Mouse (Mus musculus): ENCODE measurements around the gene Rasl12.
A peak's percentile ranks its signal among the peaks of the same experiment; 100 is the strongest.

The Rasl12 gene

GRCm38 (mm10) chr9:65398279-65398678, at the start of gene Rasl12:
Rasl12 (plus strand) TSS chr9:65398506.
- DNase-seq (ENCODE audit: inconsistent ontology term) = peak; percentile 82

DNA sequence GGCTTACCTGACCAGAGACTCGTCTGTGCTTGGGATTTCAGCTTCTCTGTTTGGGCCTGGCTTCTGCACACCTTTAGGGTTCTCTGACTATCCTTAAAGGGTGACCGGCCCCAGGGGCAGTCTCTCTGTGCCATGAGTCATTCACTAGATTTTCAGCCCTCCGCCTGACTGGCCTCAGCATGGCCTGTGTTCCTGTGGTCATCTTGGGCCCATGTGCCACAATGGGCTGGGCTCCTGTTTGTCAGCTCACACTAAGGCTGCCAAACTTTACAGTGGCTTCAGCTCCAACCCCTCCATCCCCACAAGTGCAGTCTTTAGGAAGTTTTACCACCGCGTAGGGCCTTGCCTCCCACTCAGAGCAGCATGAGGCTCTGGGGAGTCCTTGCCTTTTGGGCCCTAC, 45.1 kb upstream of the Rasl12 start:
- DNase-seq (ENCODE audit: inconsistent ontology term) = peak; percentile 59

DNA sequence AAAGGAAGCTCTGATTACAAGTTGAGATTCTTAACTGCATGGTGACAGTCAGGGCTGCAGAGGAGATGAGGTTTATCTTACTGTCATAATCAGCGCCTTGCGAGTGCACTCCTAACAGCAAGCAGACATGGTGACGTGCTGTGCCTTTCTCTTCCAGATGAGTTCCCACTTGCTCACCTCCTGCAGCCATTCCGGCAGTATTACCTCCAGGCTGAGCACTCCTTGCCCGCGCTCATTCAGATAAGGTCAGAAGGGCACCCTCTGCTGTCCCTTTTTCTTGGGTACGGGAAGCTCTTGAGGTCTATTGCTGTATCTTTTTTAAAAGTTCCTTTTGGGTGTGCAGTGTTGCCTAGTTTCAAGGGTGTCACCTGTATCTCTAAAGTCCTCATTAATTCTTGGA, 41.7 kb upstream of the Rasl12 start:
- DNase-seq (ENCODE audit: inconsistent ontology term) = no peak

DNA sequence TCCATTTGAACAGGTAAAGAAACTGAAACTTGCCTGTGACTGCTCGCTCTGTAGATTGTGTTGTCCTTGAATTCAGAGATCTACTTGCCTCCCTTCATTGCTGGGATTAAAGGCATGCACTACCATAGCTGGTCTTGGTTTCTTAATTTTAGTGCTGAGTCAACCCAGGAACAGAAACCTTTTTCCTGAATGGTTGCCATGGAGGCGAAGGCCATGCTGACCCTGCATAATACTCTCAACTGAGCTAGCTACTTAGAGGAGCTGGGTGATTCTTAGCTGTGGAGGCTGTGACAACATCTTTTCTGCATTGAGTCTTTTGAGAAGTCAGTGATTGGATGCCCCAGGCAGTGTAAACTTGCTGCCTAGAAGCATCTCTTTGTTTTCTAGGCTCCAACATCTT, 41.3 kb upstream of the Rasl12 start:
- no peak for DNase-seq (ENCODE audit: inconsistent ontology term)

GRCm38 (mm10) chr9:65358956-65359480, 39.3 kb upstream of the Rasl12 start:
- no peak for DNase-seq (ENCODE audit: inconsistent ontology term)

GRCm38 (mm10) chr9:65360641-65361448, 37.5 kb upstream of the Rasl12 start, which contains the start of gene Ubap1l:
Ubap1l (plus strand) TSS chr9:65361041.
- no peak for DNase-seq (ENCODE audit: inconsistent ontology term)

- no peak for DNase-seq (ENCODE audit: inconsistent ontology term)
Observed at GRCm38 (mm10) chr9:65363684-65364083, 34.6 kb upstream of the Rasl12 start.

DNA sequence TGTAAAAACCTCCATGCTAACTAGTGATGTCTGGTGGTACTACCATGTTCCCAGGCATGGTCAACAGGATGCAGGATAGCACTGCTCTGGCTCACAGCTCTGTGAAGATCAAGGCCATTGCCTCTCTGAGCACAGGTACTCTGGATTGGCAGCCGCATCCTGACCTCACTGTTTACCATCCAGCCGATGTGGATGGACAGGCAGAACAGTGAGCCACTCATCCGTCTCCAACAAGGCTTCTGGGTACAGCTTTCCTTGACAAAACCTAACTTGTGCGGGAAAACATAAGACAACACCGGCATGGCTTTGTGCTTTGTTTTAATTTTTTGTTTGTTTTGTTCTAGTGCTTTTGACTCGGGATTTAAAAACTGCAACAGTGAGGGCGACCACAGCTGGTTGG, 32.6 kb upstream of the Rasl12 start:
- DNase-seq (ENCODE audit: inconsistent ontology term) = no peak

DNA sequence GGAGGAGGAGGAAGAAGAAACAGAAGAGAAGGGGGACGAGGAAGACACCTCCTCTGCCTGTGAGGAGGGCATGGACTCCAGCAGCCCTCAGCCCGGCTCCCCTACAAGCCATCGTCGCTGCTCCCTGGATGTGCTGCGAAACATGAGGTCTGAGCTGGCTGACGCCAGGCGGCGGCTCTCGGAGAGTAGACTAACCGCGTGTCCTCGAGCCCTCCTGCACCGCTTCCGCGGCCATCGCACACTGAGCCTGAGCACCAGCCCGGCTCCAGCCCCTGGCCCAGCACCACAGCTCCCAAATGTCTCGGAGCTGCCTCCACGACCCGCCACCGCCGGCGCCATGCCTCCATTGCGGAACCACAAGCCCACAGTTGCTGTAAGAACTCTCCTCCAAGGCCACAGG, 26.6 kb upstream of the Rasl12 start:
- DNase-seq (ENCODE audit: inconsistent ontology term) = no peak

DNA sequence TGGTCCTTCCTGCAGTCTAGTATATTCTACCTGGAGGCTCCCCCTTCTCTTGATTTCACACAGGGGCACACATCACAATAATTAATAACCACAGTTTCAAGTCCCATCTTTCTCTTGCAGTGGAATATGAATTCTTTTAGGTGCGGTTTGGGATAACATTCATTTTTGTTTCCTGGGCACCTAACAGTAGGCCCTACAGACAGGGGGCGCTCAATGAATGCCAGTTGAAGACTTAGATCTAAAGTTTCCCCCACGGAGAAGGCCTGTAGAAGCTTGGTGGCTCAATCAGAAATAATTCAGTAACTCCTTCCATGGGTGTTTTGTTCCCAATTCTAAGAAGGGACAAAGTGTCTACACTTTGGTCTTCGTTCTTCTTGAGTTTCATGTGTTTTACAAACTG, 25.9 kb upstream of the Rasl12 start:
- no peak for DNase-seq (ENCODE audit: inconsistent ontology term)

DNA sequence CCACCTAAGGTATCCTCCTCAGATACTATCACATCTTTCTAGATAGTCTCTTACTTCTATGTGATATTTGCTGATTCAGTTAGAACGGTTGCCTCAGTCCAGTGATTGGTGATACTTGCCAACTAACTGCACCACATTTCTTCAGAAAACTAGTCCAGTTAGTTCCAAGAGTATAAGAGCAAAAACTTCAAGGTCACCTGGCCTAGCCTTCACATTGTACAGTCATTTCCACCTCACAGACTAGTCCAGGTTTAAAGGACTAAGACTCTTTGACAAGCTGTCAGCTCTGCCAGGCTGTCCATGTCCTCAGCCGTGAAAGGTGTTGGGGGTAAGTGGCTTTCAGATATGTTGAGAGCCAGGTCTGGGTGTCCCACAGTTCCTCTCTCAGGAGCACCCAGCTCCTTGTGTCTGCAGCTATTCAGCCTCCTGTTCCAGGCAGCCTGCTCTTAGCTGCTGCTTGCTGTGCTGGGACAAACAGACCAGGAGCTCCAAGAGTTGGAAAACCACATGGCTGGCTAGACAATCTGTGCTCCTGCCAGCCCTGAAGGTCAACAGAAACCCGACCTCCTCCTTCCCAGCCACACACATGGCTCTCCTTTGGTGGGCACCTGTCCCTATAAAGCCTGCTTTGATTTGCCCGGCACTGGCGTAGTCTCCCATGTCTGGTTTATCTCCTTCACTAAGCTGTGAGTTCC, 23.7 kb upstream of the Rasl12 start:
- DNase-seq (ENCODE audit: inconsistent ontology term) = no peak

DNA sequence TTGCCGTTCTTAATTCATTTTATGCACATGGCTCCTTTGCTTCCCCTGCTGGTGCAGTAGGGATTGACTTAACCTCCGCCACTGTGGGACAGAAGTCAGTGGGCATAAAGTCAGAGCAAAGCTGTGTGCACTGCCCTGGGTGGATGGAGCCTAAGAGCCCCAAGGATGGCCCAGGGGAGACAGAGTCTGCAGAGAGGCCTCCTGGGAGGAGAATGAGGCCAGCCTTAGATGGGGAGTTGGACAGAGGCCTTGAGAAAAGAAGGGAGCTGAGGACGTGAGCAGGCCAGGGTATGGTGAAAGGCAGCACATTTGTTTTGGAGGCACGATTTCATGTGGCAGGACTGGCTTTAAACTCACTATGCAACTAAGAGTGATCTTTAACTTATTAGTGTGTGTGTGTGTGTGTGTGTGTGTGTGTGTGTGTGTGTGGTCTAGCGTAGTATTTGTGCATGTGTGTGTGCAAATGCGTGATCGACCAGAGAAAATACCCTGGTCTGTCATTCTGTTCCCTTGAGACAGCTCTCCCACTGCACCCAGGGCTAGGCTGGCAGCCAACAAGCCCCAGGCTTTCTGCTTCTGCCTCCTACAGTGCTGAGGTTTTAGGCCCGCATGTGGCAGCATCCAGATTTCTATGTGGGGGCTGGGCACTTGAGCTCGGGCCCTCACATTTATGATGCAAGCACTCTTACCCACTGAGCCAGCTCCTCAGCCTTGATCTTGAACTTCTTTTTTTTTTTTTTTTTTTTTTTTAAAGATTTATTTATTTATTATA, 23.0 kb upstream of the Rasl12 start:
- no peak for DNase-seq (ENCODE audit: inconsistent ontology term)

- DNase-seq (ENCODE audit: inconsistent ontology term) = no peak
Observed at GRCm38 (mm10) chr9:65381017-65381590, 17.2 kb upstream of the Rasl12 start.

- no peak for DNase-seq (ENCODE audit: inconsistent ontology term)
Observed at GRCm38 (mm10) chr9:65382031-65382750, 16.1 kb upstream of the Rasl12 start.

- no peak for DNase-seq (ENCODE audit: inconsistent ontology term)
Observed at GRCm38 (mm10) chr9:65382751-65383097, 15.6 kb upstream of the Rasl12 start.

- peak; percentile 22 for DNase-seq (ENCODE audit: inconsistent ontology term)
Observed at GRCm38 (mm10) chr9:65384276-65384675, 14.0 kb upstream of the Rasl12 start.

GRCm38 (mm10) chr9:65386373-65387140, 11.7 kb upstream of the Rasl12 start:
- no peak for DNase-seq (ENCODE audit: inconsistent ontology term)

DNA sequence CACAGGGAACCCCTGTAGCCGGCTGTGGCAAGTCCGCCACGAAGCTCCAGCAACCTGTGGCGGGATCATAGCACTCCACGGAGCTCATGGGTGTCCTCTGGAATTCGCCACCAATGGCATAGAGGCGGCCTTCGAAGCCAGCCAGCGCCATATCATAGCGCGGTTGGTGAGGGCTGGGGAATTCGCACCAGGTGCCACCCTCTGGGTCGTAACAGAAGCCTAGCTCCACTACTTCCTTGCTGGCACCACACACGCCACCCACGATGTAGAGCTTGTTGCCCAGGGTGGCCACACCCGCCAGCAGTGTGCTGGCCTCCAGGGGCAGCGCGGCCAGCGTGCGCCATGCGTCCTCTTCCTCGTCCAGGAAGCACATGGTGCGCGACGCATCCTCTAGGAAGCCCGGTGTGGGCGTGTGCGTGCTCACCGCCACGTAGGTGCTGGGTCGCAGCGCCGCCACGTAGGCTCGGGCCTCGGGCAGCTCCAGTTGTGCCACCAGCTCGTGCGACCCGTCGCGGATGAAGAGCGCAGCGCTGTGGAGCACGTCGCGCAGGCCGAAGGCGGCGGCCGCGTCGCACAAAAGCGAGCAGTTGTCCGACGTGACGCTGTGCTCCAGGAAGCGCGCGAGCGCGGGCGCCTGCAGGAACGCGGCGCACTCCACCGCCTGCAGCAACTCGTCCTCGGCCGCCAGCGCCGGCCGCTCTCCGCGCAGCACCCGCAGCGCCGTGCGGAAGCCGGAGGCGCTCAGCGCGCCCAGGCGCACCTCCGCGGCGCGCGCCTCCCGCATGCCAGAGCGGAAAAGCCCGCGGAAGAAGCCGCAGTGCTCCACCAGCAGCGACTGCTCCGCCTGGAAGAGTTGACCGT, 7.3 kb upstream of the Rasl12 start:
- DNase-seq (ENCODE audit: inconsistent ontology term) = peak; percentile 19

DNA sequence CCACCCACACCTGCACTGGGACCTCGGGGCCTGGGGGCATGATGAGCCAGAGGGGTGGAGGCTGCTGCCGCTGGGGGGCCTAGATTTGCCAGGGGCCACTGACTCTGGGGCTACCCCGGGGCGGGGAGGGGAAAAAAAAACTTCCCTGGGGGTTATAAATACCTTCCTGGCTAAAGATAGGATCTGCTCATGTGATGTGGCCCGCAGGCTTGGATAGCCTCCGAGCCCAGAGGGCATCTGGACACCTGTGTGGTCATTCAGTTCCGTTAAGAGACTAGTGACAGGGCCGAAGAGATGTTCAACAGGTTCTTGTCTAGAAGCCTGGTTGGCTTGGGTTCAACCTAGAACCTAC, 6.7 kb upstream of the Rasl12 start, which contains the start of gene Kbtbd13:
Gene Kbtbd13, minus strand, starts transcription at position 40 of the 352 bp plus-strand sequence.
- DNase-seq (ENCODE audit: inconsistent ontology term) = no peak

Data from Muller cell, postnatal 12 days (primary cell).